Mouse (Mus musculus) kidney, embryonic 16.5 days (tissue): ENCODE results near the gene Slc26a6. TPM values are rescaled to one million over a fixed set of nuclear protein-coding genes. Genes with fewer than 3 reads are reported as not detected.

Source experiments
- ATAC-seq: fragments of 200-750 bp; cut with Nextera tagmentation; 2 replicates; pipeline ENCODE4 v1.8.0; 2017; ENCODE audit warnings: moderate TSS enrichment; ENCODE audit not compliant: low FRiP score, low TSS enrichment
- H3K27ac ChIP-seq: fragments of 300-500 bp; sonication (generic); 2 replicates; pipeline ENCODE4 v1.5.1; 2014; ENCODE audit warnings: low read length
- H3K27me3 ChIP-seq: fragments of 300-500 bp; sonication (generic); 2 replicates; pipeline ENCODE4 v1.6.1; 2014; ENCODE audit warnings: low read length, control low read depth, mixed read lengths; ENCODE audit not compliant: insufficient read depth
- H3K36me3 ChIP-seq: fragments of 300-500 bp; sonication (generic); 2 replicates; pipeline ENCODE4 v1.6.1; 2014; ENCODE audit warnings: low read length, control low read depth, mixed read lengths; ENCODE audit not compliant: insufficient read depth
- H3K4me1 ChIP-seq: fragments of 300-500 bp; sonication (generic); 2 replicates; pipeline ENCODE4 v1.6.1; 2014; ENCODE audit warnings: low read length, control low read depth, mixed read lengths; ENCODE audit not compliant: insufficient read depth
- H3K4me2 ChIP-seq: fragments of 300-500 bp; sonication (generic); replicated peaks from 2 replicates; pipeline ENCODE4 v1.6.1; 2014; ENCODE audit warnings: low read depth, low read length
- H3K4me3 ChIP-seq: fragments of 300-500 bp; sonication (generic); 2 replicates; pipeline ENCODE4 v1.5.1; 2014; ENCODE audit warnings: mild to moderate bottlenecking, low read length
- H3K9ac ChIP-seq: fragments of 300-500 bp; sonication (generic); replicated peaks from 2 replicates; pipeline ENCODE4 v1.6.1; 2014; ENCODE audit warnings: low read length
- H3K9me3 ChIP-seq: fragments of 300-500 bp; sonication (generic); 2 replicates; pipeline ENCODE4 v1.6.1; 2016; ENCODE audit warnings: low read length, control low read depth
- WGBS: fragments of 180-500 bp; shearing (Covaris S2); extraction: QIAGEN DNeasy Blood & Tissue Kit; methylation state at CpG from one replicate; pipeline ENCODE4 v1.1.7; 2014; 5-methylcytosine and 5-hydroxymethylcytosine counted together
- polyA plus RNA-seq: library from polyadenylated mRNA; unstranded; fragments of >200 nt; fragmentation: Nextera tagmentation; extraction: Ambion mirVana; gene quantifications from 2 replicates; pipeline ENCODE4 v1.2.1, GENCODE M21; 2015

The Slc26a6 gene
- polyA plus RNA-seq, 1 experiment from 2014 or later = 14.4 TPM

GRCm38 (mm10) chr9:108819495-108819894 is 33.6 kb upstream of the Slc26a6 start:
- 68% methylated on average over 3 of the region's 3 CpGs for WGBS
- no peak overlapping the region for H3K4me3 ChIP-seq

GRCm38 (mm10) chr9:108820077-108820476 is 33.0 kb upstream of the Slc26a6 start:
- Histone ChIP-seq H3K4me1 (no peaks in the 10 kb centered on the region), H3K4me3 (no peak overlapping the region), H3K9me3 (no peaks in the 10 kb centered on the region), H3K27ac (no peak overlapping the region), H3K27me3 (peaks cover 23% of the 10 kb centered on the region), H3K36me3 (peaks cover 15% of the 10 kb centered on the region), H3K4me2 (no peak overlapping the region), H3K9ac (no peak overlapping the region)
- 65% methylated on average over 5 of the region's 5 CpGs for WGBS
- no peak for ATAC-seq

More at GRCm38 (mm10) chr9:108819495-108819894, 33.6 kb upstream of the Slc26a6 start:
- Histone ChIP-seq H3K27me3 (peaks cover 17% of the 10 kb centered on the region), H3K27ac (no peak overlapping the region), H3K4me2 (no peak overlapping the region), H3K9ac (no peak overlapping the region), H3K4me1 (no peaks in the 10 kb centered on the region), H3K36me3 (peaks cover 21% of the 10 kb centered on the region), H3K9me3 (no peaks in the 10 kb centered on the region)
- ATAC-seq = no peak

DNA sequence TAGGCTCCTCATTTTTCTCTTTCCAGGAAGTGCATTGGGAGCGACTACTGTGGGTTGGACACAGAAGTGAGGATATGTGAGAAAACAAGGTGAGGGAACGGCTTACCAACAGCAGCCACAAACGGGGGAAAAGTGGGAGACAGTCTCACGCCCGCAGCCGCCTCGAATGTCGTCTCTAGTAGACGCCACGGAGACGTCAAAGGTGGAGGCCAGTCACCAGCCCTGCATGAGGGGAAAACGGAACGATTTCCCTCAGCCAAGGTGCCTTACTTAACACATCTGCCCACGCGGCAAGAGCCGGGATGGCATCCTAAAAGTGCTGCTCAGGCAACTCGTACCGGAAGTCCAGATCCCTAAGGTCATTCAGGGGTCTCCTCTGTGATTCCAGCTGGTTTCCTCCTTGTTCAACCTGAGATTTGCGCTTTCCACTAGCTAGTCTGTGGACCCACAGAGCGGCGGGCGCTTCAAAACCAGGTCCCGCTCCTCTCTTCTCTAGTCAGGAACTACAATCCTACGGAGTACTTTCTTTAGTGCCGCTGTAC is 28.9 kb upstream of the Slc26a6 start:
- Histone ChIP-seq H3K9ac (no peak overlapping the region), H3K9me3 (no peaks in the 10 kb centered on the region), H3K27ac (no peak overlapping the region), H3K4me1 (peaks cover 10% of the 10 kb centered on the region), H3K27me3 (peaks cover 63% of the 10 kb centered on the region), H3K4me3 (no peak overlapping the region), H3K4me2 (no peak overlapping the region), H3K36me3 (no peaks in the 10 kb centered on the region)
- WGBS = 3% methylated on average over 25 of the region's 25 CpGs
- no peak for ATAC-seq

GRCm38 (mm10) chr9:108824755-108825413 is 28.2 kb upstream of the Slc26a6 start:
- under 1% methylated on average over 31 of the region's 31 CpGs for WGBS
- Histone ChIP-seq H3K4me1 (peaks cover 10% of the 10 kb centered on the region), H3K4me2 (no peak overlapping the region), H3K4me3 (no peak overlapping the region), H3K9ac (no peak overlapping the region), H3K27me3 (peaks cover 70% of the 10 kb centered on the region), H3K36me3 (no peaks in the 10 kb centered on the region), H3K27ac (no peak overlapping the region), H3K9me3 (no peaks in the 10 kb centered on the region)
- no peak for ATAC-seq

DNA sequence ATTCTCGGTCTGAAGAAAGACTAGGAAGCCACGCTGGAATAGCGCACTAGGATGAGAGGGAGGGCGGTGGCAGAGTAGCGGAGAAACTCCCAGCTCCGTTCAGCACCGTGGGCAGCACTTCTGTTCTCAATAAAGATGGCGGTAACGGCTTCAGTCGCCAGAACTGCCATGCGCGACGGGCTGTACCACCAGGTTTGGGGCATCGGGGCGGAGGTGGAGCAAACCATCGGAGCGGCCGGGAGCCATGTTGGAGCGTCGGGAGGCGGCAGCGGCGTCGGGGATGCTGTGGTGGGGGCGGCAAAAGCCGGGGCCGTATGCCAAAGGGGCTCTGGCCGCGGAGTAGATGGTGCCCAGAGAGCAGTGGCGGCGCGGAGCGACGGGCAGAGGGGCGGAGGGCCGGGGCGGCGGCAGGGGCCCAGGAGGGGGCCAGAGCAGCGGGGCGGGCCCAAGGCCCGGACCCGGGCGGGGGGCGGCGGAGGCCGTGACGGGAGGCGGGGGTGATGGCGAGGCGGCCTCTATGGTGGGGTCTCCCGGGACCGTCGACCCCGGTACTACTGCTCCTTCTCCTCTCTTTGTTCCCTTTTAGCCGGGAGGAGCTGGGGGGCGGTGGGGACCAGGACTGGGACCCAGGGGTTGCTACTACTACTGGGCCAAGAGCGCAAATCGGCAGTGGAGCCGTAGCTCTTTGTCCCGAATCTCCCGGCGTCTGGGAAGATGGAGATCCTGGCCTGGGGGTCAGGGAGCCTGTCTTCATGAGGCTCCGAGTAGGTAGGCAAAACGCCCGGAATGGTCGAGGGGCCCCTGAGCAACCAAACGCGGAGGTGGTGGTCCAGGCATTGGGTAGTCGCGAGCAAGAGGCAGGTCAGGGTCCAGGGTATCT is 27.0 kb upstream of the Slc26a6 start, which contains the start of gene Celsr3:
Gene Celsr3 (plus strand): TSS at position 501 of the 880 bp plus-strand sequence.
- Histone ChIP-seq H3K4me2 (peak within 1 kb of the TSS; percentile 83), H3K9me3 (no peaks in the 10 kb centered on the region), H3K36me3 (no peaks in the 10 kb centered on the region), H3K4me3 (peak within 1 kb of the TSS; percentile 49), H3K9ac (no peak within 1 kb of the TSS), H3K27me3 (peaks cover 81% of the 10 kb centered on the region), H3K27ac (no peak within 1 kb of the TSS), H3K4me1 (peaks cover 10% of the 10 kb centered on the region)
- 4% methylated on average over 47 of the region's 70 CpGs for WGBS
- peak; percentile 50 for ATAC-seq

DNA sequence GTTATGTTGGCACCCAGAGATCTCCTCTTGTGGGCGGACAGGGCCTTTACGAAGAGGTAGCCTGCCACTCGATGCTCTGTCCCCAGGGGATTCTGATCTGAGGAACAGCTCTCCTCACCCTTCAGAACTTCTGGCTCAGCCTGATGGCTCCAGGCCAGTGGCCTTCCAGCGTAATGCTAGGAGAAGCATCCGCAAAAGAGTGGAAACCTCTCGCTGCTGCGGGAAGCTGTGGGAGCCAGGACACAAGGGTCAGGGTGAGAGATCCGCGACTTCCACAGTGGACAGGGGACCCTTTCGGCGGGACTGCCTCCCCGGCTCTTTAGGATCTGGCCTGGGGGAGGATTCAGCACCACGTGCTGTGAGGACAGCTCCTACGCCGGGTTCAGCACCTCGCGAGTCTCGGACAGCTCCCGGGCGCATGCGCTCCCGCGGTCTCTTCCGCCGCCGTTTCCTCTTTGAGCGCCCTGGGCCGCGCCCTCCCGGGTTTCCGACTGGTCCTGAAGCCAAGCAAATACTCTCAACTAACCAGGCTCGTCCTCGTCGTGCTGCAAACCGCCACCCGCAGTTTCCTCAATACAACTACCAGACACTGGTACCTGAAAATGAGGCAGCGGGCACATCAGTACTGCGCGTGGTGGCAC is 26.3 kb upstream of the Slc26a6 start:
- H3K4me3 ChIP-seq = peak overlapping the region; percentile 49
- H3K4me2 ChIP-seq = peak overlapping the region; percentile 83
- ATAC-seq = peak; percentile 53
- H3K27me3 ChIP-seq = peaks cover 89% of the 10 kb centered on the region
- no peaks in the 10 kb centered on the region for H3K9me3 ChIP-seq
- H3K4me1 ChIP-seq = peaks cover 14% of the 10 kb centered on the region
- no peaks in the 10 kb centered on the region for H3K36me3 ChIP-seq
- no peak overlapping the region for H3K27ac ChIP-seq
- H3K9ac ChIP-seq = no peak overlapping the region
- 2% methylated on average over 39 of the region's 39 CpGs for WGBS

DNA sequence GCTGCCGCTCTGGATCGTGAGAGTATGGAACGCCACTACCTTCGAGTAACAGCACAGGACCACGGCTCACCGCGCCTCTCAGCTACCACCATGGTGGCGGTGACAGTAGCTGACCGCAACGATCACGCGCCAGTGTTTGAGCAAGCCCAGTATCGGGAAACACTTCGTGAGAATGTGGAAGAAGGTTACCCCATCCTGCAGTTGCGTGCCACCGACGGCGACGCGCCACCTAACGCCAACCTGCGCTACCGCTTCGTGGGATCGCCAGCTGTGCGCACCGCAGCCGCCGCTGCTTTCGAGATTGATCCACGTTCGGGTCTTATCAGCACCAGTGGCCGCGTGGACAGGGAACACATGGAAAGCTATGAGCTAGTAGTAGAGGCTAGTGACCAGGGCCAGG is 25.6 kb upstream of the Slc26a6 start:
- H3K36me3 ChIP-seq = no peaks in the 10 kb centered on the region
- H3K9ac ChIP-seq = no peak overlapping the region
- no peak overlapping the region for H3K27ac ChIP-seq
- peaks cover 17% of the 10 kb centered on the region for H3K4me1 ChIP-seq
- H3K27me3 ChIP-seq = peaks cover 89% of the 10 kb centered on the region
- H3K4me2 ChIP-seq = peak overlapping the region; percentile 83
- no peak for ATAC-seq
- peak overlapping the region; percentile 49 for H3K4me3 ChIP-seq
- 11% methylated on average over 34 of the region's 34 CpGs for WGBS
- no peaks in the 10 kb centered on the region for H3K9me3 ChIP-seq

- no peak overlapping the region for H3K4me3 ChIP-seq
- no peaks in the 10 kb centered on the region for H3K9me3 ChIP-seq
- H3K27ac ChIP-seq = no peak overlapping the region
- peaks cover 91% of the 10 kb centered on the region for H3K27me3 ChIP-seq
- no peaks in the 10 kb centered on the region for H3K36me3 ChIP-seq
- no peak overlapping the region for H3K9ac ChIP-seq
- no peak for ATAC-seq
- WGBS = 67% methylated on average over 18 of the region's 18 CpGs
- peaks cover 21% of the 10 kb centered on the region for H3K4me1 ChIP-seq
- H3K4me2 ChIP-seq = peak overlapping the region; percentile 83; the same call in 1 of the 2 replicates
Measured at GRCm38 (mm10) chr9:108827906-108828305, 25.2 kb upstream of the Slc26a6 start.

GRCm38 (mm10) chr9:108831637-108832036 is 21.4 kb upstream of the Slc26a6 start:
- peaks cover 18% of the 10 kb centered on the region for H3K4me1 ChIP-seq
- no peak overlapping the region for H3K27ac ChIP-seq
- no peaks in the 10 kb centered on the region for H3K36me3 ChIP-seq
- peaks cover 67% of the 10 kb centered on the region for H3K27me3 ChIP-seq
- H3K4me3 ChIP-seq = peak overlapping the region; percentile 51
- ATAC-seq = peak; percentile 4; the same call in 1 of the 2 replicates
- H3K9me3 ChIP-seq = no peaks in the 10 kb centered on the region
- H3K9ac ChIP-seq = no peak overlapping the region
- peak overlapping the region; percentile 72 for H3K4me2 ChIP-seq
- WGBS = 4% methylated on average over 23 of the region's 23 CpGs
